Mouse (Mus musculus): ENCODE data around the gene Prkg1. TPM values are rescaled to one million over a fixed set of nuclear protein-coding genes. Genes with fewer than 3 reads are reported as not detected.
A peak's percentile ranks its signal among the peaks of the same experiment; 100 is the strongest.

Prkg1 gene
- polyA plus RNA-seq, 1 experiment from 2014 or later = 4.1 TPM

- H3K9me3 ChIP-seq = no peaks in the 10 kb centered on the region
- no peak overlapping the region for H3K27ac ChIP-seq
- DNase-seq (ENCODE audit: low spot score) = no peak
- H3K36me3 ChIP-seq = no peaks in the 10 kb centered on the region
- 87% methylated on average over 4 of the region's 4 CpGs for WGBS
- H3K4me3 ChIP-seq = no peak overlapping the region
- H3K4me1 ChIP-seq (replicated peaks) = no peaks in the 10 kb centered on the region
- no peaks in the 10 kb centered on the region for H3K27me3 ChIP-seq (ENCODE audit: insufficient read depth, poor library complexity, severe bottlenecking)
These were observed 54.5 kb downstream of the Prkg1 start for GRCm38 (mm10) chr19:31710336-31710735.

- no peaks in the 10 kb centered on the region for H3K9me3 ChIP-seq
- no peak overlapping the region for H3K4me3 ChIP-seq
- no peak for DNase-seq (ENCODE audit: low spot score)
- H3K27ac ChIP-seq = no peak overlapping the region
- H3K36me3 ChIP-seq = no peaks in the 10 kb centered on the region
- no peaks in the 10 kb centered on the region for H3K4me1 ChIP-seq (replicated peaks)
- no peaks in the 10 kb centered on the region for H3K27me3 ChIP-seq (ENCODE audit: insufficient read depth, poor library complexity, severe bottlenecking)
These were observed 60.8 kb downstream of the Prkg1 start for GRCm38 (mm10) chr19:31703991-31704390.

GRCm38 (mm10) chr19:31698916-31699315 lies 65.9 kb downstream of the Prkg1 start:
- Histone ChIP-seq H3K4me1 (replicated peaks) (no peaks in the 10 kb centered on the region), H3K27ac (no peak overlapping the region), H3K36me3 (no peaks in the 10 kb centered on the region), H3K9me3 (no peaks in the 10 kb centered on the region), H3K27me3 (ENCODE audit: insufficient read depth, poor library complexity, severe bottlenecking) (no peaks in the 10 kb centered on the region), H3K4me3 (no peak overlapping the region)
- WGBS = 82% methylated on average over 6 of the region's 6 CpGs
- DNase-seq (ENCODE audit: low spot score) = no peak

GRCm38 (mm10) chr19:31680821-31681220 lies 84.0 kb downstream of the Prkg1 start:
- no peaks in the 10 kb centered on the region for H3K36me3 ChIP-seq
- no peak overlapping the region for H3K27ac ChIP-seq
- WGBS = 43% methylated on average over 1 of the region's 1 CpGs
- no peak for DNase-seq (ENCODE audit: low spot score)
- H3K4me3 ChIP-seq = no peak overlapping the region
- H3K4me1 ChIP-seq (replicated peaks) = no peaks in the 10 kb centered on the region
- no peaks in the 10 kb centered on the region for H3K27me3 ChIP-seq (ENCODE audit: insufficient read depth, poor library complexity, severe bottlenecking)
- H3K9me3 ChIP-seq = no peaks in the 10 kb centered on the region

- H3K4me3 ChIP-seq = no peak overlapping the region
- no peak overlapping the region for H3K27ac ChIP-seq
- no peak for DNase-seq (ENCODE audit: low spot score)
- no peaks in the 10 kb centered on the region for H3K36me3 ChIP-seq
- no peaks in the 10 kb centered on the region for H3K9me3 ChIP-seq
- no peaks in the 10 kb centered on the region for H3K27me3 ChIP-seq (ENCODE audit: insufficient read depth, poor library complexity, severe bottlenecking)
- WGBS = 45% methylated on average over 5 of the region's 5 CpGs
- H3K4me1 ChIP-seq (replicated peaks) = no peaks in the 10 kb centered on the region
These were observed 86.5 kb downstream of the Prkg1 start for GRCm38 (mm10) chr19:31678324-31678723.

- no peaks in the 10 kb centered on the region for H3K4me1 ChIP-seq (replicated peaks)
- WGBS = 79% methylated on average over 5 of the region's 5 CpGs
- no peak overlapping the region for H3K27ac ChIP-seq
- no peaks in the 10 kb centered on the region for H3K27me3 ChIP-seq (ENCODE audit: insufficient read depth, poor library complexity, severe bottlenecking)
- H3K4me3 ChIP-seq = no peak overlapping the region
- DNase-seq (ENCODE audit: low spot score) = no peak
- H3K36me3 ChIP-seq = no peaks in the 10 kb centered on the region
- H3K9me3 ChIP-seq = no peaks in the 10 kb centered on the region
These were observed 93.1 kb downstream of the Prkg1 start for GRCm38 (mm10) chr19:31671726-31672125.

GRCm38 (mm10) chr19:31665007-31665406 lies 99.8 kb downstream of the Prkg1 start:
- H3K4me1 ChIP-seq (replicated peaks) = peaks cover 19% of the 10 kb centered on the region
- peak overlapping the region; percentile 89; the same call in 1 of the 2 replicates for H3K27ac ChIP-seq
- no peaks in the 10 kb centered on the region for H3K9me3 ChIP-seq
- H3K36me3 ChIP-seq = no peaks in the 10 kb centered on the region
- no peak for DNase-seq (ENCODE audit: low spot score)
- WGBS = 3% methylated on average over 8 of the region's 8 CpGs
- H3K4me3 ChIP-seq = peak overlapping the region; percentile 78
- H3K27me3 ChIP-seq (ENCODE audit: insufficient read depth, poor library complexity, severe bottlenecking) = peaks cover 29% of the 10 kb centered on the region

- DNase-seq (ENCODE audit: low spot score) = peak; percentile 80
- H3K4me1 ChIP-seq (replicated peaks) = peaks cover 20% of the 10 kb centered on the region
- no peaks in the 10 kb centered on the region for H3K9me3 ChIP-seq
- WGBS = under 1% methylated on average over 52 of the region's 52 CpGs
- no peaks in the 10 kb centered on the region for H3K36me3 ChIP-seq
- peak overlapping the region; percentile 89 for H3K27ac ChIP-seq
- H3K27me3 ChIP-seq (ENCODE audit: insufficient read depth, poor library complexity, severe bottlenecking) = peaks cover 29% of the 10 kb centered on the region
- H3K4me3 ChIP-seq = peak overlapping the region; percentile 78
These were observed 100.5 kb downstream of the Prkg1 start for GRCm38 (mm10) chr19:31664159-31664991.

- 5% methylated on average over 39 of the region's 39 CpGs for WGBS
- Histone ChIP-seq H3K27ac (peak overlapping the region; percentile 89), H3K4me1 (replicated peaks) (peaks cover 27% of the 10 kb centered on the region), H3K9me3 (no peaks in the 10 kb centered on the region), H3K4me3 (peak overlapping the region; percentile 78), H3K36me3 (no peaks in the 10 kb centered on the region), H3K27me3 (ENCODE audit: insufficient read depth, poor library complexity, severe bottlenecking) (peaks cover 29% of the 10 kb centered on the region)
- peak; percentile 70 for DNase-seq (ENCODE audit: low spot score)
These were observed 101.2 kb downstream of the Prkg1 start for GRCm38 (mm10) chr19:31663437-31664158.

GRCm38 (mm10) chr19:31662802-31663201 lies 102.0 kb downstream of the Prkg1 start:
- Histone ChIP-seq H3K4me1 (replicated peaks) (peaks cover 27% of the 10 kb centered on the region), H3K27me3 (ENCODE audit: insufficient read depth, poor library complexity, severe bottlenecking) (peaks cover 29% of the 10 kb centered on the region), H3K4me3 (no peak overlapping the region), H3K9me3 (no peaks in the 10 kb centered on the region), H3K36me3 (no peaks in the 10 kb centered on the region), H3K27ac (no peak overlapping the region)
- 65% methylated on average over 2 of the region's 2 CpGs for WGBS
- DNase-seq (ENCODE audit: low spot score) = no peak

GRCm38 (mm10) chr19:31658751-31659397 lies 106.0 kb downstream of the Prkg1 start:
- H3K4me1 ChIP-seq (replicated peaks) = peaks cover 16% of the 10 kb centered on the region
- WGBS = 68% methylated on average over 1 of the region's 1 CpGs
- no peaks in the 10 kb centered on the region for H3K9me3 ChIP-seq
- DNase-seq (ENCODE audit: low spot score) = no peak
- H3K27ac ChIP-seq = no peak overlapping the region
- no peaks in the 10 kb centered on the region for H3K36me3 ChIP-seq
- no peak overlapping the region for H3K4me3 ChIP-seq
- peaks cover 11% of the 10 kb centered on the region for H3K27me3 ChIP-seq (ENCODE audit: insufficient read depth, poor library complexity, severe bottlenecking)

- Histone ChIP-seq H3K27ac (no peak overlapping the region), H3K4me3 (no peak overlapping the region), H3K36me3 (no peaks in the 10 kb centered on the region), H3K27me3 (ENCODE audit: insufficient read depth, poor library complexity, severe bottlenecking) (no peaks in the 10 kb centered on the region), H3K4me1 (replicated peaks) (peaks cover 10% of the 10 kb centered on the region), H3K9me3 (no peaks in the 10 kb centered on the region)
- no peak for DNase-seq (ENCODE audit: low spot score)
- 79% methylated on average over 7 of the region's 7 CpGs for WGBS
These were observed 108.6 kb downstream of the Prkg1 start for GRCm38 (mm10) chr19:31656256-31656655.

- no peaks in the 10 kb centered on the region for H3K9me3 ChIP-seq
- no peaks in the 10 kb centered on the region for H3K36me3 ChIP-seq
- no peak overlapping the region for H3K4me3 ChIP-seq
- H3K4me1 ChIP-seq (replicated peaks) = peaks cover 10% of the 10 kb centered on the region
- whole genome bisulfite sequencing = 73% methylated on average over 7 of the region's 7 CpGs
- DNase-seq (ENCODE audit: low spot score) = no peak
- no peaks in the 10 kb centered on the region for H3K27me3 ChIP-seq (ENCODE audit: insufficient read depth, poor library complexity, severe bottlenecking)
- no peak overlapping the region for H3K27ac ChIP-seq
These were observed 109.0 kb downstream of the Prkg1 start for GRCm38 (mm10) chr19:31655826-31656225.

Measured in hindbrain, embryonic 10.5 days (tissue).